Mouse (Mus musculus) CD4-positive, CD25-positive, alpha-beta regulatory T cell, adult 4 months (primary cell): ENCODE data around the gene Trpm4. TPM values are rescaled to one million over a fixed set of nuclear protein-coding genes. Genes with fewer than 3 reads are reported as not detected.
"Not testable (repeated sequence)": the region's sequence is repeated elsewhere in the genome, so short reads cannot be mapped to it uniquely, and the experiment has no call there.

Source experiments
- ATAC-seq: one replicate; pipeline ENCODE4 v1.8.0; 2017
- polyA plus RNA-seq, 2 experiments: library from polyadenylated mRNA; unstranded; fragments of 100-300 nt; shearing (Covaris generic); gene quantifications; one replicate each; pipeline ENCODE4 v1.2.1; 2017

Trpm4 gene
- polyA plus RNA-seq, result 10 to 100 TPM; 11.7 to 15.9 TPM

DNA sequence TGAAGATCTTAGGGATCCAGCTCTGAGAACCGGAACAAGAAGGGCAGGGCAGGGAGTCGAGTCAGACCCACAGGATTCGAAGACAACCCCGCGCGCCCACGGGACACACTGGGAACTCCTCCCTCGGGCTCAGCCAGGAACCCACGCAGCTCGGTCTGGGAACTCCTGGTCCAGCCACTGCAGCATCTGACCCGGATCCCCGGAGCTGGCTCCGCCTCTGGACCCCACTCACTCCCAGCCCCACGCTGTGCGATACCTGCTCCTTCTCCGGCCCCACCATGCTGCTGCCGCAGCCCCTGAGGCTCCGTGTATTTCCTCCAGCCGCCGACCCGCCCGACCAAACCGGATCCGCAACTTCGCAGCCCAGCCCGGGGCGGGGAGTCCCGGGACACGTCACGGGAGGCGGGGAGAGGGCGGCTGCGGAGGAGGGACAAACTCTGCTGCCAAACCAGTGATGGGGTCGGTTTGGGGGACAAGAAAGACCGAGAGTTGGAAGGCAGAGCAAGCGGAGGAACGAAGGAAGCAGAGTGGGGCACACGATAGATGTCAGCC, at the start of gene Trpm4:
TSS of gene Trpm4 (minus strand) at position 350 of the 552 bp plus-strand sequence.
- peak; percentile 93 for ATAC-seq

DNA sequence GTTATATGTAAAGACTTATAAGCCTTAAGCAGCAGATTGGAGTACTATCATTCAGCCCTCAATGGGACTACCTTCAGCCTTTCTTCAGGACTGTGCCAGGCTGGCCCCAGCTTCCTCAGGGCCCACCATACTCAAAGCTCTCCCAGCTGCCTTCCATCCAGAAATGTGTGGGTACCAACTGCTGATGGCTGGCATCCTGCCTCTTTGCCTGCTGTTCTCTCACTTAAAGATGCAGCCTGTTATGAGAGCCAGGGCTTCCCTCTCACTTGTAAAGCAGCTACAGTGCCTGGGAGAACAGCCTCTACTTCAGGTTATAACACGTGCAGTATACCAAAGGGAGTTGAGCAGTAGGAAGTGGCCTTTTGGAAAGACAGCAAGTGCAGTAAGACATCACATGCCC, 42.5 kb upstream of the Trpm4 start:
- no peak for ATAC-seq

DNA sequence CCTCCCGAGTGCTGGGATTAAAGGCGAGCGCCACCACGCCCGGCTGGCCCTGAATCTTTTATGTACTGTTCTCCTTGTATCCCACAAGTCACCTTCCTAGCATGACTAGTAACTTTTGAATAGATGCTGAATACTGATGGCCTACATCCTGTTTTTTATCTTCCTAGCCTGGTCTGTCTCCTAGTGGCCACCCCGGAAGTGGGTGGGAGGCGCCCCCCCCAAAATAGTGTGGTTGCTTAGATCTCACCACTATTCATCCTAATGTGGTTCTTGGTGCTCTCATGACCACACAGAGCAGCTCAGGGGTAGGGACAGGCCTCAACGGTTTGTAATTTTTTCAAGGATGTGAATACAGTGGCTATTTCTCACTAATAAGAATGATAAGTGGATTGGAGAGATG, 41.0 kb upstream of the Trpm4 start:
- peak; percentile 35 for ATAC-seq

DNA sequence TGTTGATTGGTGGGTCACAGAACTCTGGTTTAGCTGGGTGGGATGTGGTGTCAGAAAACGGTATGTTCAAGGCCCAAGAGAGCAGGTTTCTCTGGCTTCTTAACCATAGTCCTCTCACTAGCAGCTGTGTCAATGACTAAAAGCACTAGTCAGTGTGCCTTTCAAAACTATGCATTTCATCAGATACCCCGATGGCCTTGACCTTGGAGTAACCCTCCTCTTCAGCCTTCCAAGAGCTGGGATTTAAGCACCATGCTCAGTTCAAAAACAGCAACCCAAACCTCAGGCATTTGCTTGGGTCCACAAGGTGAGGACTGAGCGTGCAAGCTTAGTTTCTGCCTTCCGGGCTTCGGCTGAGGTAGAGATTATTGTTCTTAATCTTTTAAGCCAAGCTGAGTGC, 38.8 kb upstream of the Trpm4 start:
- no peak for ATAC-seq

DNA sequence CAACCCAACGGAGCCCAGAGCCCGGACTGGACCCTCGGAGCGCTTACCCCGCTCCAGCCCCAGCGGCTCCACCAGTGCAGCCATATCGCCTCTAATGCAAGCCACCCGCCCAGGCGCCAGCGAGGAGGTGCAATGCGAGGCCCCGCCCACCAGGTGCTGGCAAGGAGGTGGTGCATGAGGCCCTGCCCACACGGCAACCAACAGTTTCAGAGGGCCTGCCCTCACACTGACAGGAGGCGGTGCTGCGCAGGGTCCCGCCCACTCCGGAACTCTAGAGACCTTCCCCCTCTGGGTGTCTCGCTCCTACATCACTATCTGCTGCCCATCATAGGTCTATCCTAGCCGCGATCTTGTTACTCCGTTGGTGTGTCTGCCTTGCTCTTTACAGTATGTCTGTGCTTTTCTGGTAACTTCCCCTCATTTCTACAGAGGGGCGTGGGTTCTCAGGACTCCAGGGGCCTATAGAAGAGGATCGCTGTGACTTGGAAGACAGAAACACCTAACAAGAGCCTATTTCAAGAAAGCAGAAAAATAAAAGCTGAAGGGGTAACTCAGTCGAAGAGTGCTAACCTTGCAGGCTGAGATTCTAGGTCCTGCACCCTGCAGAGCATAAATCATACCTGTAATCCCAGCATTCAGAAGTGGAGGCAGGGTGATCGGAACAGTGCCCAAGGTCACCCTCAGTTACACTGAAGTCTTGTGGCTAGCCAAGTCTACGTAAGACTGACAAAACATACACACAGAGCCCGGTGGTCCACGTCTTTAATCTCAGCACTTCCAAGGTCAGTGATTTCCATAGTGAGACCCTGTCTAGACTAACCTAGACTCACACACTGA, 37.1 kb upstream of the Trpm4 start, which contains the start of gene Lin7b:
TSS of gene Lin7b (minus strand) at position 109 of the 837 bp plus-strand sequence.
- peak; percentile 62 for ATAC-seq

DNA sequence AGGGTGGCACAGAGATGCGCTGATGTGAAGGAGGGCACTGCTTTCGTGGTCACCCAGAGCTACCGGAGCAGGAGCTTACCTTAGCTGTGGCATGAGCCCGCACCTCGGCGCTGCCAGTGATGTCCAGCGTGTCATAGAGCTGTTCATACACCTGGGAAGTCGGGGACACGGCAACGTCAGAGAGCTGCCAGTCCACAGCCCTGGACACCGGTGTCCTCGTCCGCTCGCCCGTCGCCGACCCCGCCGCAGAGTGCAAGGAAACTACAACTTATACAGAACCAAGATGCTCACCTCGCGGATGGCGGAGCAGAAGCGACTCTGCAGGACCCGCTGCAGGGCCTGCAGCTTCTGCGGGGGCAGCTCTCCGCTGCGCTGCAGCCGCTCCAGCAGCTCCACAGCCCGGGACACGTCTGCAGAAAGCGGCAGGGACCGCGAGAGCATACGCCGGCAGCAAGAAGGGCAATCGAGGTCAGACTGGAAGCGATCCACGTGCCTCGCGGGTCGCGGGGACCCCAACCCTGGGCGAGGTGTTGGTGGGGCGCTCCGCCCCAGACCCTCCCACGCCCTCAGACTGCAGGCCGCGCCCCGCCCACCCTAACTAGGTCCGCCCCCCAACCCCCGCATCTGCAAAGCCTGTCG, 36.4 kb upstream of the Trpm4 start:
- no peak for ATAC-seq

DNA sequence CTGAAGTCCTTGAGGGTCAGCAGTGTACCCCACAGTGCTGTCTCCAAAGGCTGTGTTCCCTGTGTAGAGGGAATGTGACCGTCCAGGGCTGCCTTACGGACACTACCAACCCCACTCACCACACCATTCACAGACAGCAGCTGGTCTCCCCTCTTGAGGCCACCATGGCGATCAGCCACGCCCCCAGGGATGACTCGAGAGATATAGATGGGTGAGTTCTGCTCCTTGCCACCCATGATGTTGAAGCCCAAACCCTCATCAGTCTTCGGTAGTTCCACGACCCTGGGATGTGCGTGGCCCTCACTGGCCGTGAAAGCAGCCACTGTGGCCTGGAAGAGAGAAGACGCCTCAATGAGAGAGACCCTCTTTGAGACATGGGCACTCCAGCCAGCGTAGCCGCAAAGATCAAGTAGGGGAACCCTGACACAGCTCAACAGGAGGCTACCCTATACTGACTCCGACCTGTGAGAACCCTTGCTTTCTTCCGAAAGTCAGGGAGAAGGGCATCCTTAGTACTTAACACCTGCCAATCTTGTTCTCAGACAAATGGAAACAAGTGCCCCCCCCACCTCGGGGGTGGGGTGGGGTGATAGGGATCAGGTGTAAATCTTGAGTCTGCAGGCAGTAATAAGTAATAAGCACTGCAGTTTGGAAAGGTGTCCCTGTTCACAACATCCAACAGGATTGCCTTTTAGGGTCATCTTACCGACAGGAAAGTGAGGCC, 35.6 kb upstream of the Trpm4 start:
- no peak for ATAC-seq

DNA sequence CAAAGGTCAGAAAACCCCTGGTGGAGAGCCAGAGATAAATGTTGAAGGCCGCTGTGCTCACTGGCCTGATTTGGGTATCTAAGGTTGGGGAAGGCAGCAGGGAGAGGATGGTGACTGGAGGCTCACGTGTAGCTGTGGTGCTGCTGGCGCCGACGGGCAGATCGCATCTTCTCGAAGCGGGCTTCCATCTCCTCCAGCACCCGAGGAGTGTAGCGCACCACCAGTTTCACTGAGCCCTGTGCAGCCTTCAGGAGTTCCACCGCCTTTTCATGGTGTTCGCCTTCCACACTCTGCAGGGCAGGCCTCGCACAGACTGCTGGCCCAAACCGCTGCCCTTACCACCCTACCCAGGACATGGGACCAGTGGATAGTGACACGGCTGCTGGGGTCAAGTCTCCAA, 34.6 kb upstream of the Trpm4 start:
- ATAC-seq, result no peak

DNA sequence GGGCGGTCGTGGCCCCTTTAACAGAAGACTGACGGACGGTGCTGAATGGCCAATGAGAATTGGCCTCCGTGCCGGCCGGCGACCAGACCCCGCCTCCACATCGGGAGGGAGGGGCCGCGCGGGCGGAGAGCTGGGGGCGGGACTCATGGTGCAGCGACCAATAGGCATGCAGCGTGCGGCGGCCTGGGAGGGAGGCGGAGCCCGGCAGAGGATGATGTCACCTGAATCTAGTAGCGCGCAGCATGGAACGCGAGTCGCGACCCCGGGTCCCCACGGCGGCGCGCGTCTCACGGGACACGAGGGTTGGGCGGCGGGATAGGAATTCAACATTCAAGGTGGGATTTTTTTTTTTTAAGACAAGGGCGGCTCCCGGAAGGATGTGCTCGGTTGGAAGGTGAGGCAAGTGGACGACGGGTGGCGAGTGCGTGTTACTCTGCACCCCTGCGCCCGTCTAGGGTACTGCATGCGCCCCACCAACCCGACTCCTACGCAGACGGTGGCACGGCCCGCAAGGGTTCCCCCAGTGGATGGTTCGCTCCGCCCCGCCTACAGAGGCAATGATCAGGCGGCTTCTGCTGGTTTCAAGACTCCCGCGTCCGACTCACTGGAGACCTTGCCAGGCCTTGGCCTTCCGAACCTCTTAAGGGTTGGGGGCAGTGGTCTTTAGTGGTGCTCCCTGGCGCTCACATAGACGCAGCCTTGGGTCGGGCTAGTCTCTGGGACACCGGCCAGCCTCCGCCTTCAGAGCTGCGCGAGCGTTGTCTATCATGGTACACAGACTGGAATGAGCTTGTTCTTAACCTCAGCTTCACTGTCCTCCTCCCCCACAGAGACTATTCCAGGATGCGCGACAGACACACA, 33.7 kb upstream of the Trpm4 start:
- peak; percentile 86 for ATAC-seq

DNA sequence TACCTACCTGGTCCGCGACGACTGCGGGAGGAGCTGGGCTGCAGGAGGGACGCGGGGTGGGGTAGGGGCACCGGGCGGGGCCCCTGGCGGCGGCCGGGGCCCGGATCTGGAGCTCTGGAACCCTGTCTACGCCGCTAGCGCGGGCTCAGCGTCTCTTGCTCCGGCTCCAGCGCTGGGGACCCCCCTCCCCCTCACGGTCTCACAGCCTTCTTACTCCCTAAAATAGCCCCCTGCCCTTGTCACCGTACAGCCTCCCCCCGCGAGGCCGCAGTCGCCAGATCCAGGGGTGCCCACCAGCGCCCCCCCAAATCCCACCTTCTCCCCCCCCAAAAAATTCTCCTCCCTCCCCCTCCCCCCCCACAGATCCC, 33.1 kb upstream of the Trpm4 start, which contains the start of gene Ppfia3:
TSS of gene Ppfia3 (minus strand) at position 368 of the 368 bp plus-strand sequence.
- ATAC-seq, result no peak

DNA sequence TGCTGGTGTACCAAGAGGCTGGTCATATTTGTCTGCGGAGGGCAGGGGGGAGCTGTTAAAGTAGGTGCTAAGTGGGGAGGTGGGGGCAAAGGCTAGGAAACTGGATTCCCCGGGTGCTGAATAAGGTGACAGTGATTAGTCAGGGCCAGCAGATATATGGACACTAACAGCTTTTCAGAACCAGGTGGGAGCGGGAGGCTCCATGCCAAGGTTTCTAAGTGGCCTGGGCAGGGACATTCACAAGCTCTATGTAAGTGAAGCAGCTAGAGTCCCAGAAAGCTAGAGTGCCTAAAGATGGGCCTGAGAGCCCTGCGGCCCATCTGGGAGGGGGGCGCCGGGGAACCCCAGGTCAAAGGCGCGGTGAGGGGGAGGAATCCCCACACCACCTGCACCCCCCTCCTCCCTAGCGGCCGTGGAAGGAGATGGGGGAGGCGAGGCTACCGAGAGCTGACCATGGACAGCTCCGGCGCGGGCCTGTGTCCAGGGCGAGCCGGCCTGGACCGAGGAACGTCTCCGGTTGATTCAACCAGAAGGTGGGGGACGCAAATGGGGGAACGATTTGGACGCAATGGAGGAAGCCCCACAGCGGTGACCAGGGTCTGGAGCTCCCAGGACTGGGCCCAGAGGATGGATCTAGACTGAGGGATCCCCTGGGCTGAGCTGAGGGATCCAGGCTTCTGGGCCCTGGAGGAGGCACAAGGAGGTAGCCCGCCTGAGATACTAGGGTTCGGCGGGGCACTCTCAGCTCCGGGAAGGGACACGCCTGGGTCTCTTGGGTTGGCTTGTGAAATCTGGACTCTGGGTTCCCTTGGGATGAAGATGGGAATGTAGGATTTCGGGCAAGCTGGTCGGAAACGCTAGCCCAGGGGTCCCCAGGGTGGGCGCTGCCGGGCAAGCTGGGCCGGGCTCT, 32.4 kb upstream of the Trpm4 start:
- no peak for ATAC-seq

DNA sequence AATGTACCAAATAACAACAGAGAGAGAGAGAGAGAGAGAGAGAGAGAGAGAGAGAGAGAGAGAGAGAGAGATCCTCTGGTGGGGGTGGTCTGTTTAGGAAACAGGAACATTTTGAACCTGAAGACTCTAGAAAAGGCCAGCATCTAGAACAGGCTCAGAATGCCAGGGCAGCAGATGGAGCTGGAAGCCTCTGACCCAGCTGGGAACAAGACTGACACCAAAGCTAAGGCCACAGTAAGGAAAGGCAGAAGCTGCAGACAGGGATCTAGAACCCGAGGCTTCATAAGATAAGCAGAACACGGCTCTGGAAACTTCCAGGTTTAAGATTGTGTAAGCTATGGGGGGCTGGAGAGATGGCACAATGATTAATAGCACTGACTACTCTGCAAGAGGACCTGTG, 30.4 kb upstream of the Trpm4 start:
- no peak for ATAC-seq

DNA sequence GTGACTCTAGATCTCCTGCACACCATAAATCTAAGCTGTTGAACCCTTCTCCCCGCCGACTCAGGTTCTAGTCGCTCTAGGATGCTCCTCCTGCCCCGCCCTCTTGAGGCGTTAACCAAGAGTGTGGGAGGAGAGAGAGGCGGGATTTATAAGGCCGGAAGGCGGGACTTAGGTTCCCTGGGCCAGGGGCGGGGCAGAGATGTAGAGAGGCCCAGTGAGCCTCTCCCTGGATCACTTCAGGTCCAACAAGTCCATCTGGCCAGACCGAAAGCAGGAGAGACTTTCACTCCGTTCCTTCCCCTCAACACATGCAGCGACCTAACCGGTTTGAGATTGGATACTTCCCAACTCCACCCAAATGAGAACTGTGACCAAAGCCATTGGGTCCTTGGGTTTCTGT, 29.2 kb upstream of the Trpm4 start:
- ATAC-seq, result no peak

DNA sequence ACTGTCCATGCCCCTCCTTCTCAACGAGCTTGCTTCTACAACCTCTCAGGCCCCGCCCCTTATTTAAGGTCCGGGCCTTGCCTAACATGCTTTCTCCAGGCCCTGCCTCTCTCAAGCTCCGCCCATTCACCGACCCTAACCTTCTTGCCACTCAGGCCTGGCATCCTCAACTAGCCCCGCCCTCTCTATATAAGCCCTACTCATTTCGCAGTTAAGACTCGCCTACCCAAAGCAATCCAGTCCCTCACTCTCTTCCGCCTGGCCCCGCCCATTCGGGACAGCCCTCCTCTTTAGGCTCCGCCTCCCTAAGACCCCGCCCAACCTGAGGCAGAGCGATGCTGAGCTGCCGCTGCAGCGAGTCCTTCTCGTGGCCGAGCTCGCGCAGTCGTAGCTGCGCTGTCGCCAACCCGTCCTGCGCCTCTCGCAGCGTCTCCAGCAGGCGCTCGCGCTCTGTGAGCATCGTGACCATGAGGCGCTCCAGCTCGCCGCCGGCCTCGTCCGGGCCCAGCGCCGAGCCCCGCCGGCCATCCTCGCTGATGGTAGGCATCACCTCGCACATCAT, 27.7 kb upstream of the Trpm4 start:
- peak; percentile 90 for ATAC-seq

DNA sequence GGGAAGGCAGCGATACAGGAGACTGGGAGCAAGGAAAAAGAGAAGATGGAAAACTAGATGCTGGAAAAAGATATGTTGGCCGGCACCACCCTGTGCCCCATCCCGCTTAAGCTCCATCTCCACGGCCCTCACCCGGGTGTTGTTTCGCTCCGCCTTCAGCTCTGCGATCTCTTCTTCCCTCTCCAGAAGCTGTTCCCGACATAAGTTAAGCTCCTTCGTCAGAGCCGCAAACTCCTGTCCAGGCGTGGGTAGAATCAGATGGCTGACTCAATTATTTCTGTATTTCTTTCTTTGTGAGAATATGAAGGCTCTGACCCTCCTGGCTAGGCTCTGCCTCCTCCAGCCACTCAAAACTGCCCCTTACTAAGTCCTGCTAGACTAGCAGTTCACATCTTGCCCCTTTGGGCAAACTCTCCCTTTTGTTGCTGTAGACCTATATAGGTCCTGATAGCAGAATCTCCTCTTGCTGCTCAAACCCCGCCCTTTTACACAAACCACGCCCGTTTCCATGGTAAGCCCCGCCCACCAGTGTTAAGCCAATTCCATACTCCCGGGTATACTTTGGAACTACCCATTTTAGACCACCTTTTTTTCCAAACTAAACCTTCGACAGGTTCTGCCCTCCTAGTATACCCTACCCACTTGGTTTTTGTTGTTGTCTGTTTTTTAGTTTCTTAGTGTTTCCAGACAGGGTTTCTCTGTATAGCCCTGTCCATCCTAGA, 27.0 kb upstream of the Trpm4 start:
- ATAC-seq, result no peak

DNA sequence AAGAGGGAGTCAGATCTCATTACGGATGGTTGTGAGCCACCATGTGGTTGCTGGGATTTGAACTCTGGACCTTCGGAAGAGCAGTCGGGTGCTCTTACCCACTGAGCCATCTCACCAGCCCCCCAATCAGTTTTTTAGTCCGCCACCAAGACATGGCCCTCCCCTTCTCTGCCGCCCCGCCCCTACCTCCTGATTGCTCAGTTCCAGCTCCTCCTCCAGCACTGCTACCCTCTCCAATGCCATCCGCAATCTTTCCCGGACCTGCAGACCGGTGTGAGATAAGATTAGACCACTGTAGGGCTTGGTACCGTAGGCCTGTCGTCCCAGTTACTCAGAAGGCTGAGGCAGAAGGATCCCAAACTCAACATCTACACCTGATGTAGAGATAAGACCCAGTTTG, 25.5 kb upstream of the Trpm4 start:
- ATAC-seq, result not testable (repeated sequence)

DNA sequence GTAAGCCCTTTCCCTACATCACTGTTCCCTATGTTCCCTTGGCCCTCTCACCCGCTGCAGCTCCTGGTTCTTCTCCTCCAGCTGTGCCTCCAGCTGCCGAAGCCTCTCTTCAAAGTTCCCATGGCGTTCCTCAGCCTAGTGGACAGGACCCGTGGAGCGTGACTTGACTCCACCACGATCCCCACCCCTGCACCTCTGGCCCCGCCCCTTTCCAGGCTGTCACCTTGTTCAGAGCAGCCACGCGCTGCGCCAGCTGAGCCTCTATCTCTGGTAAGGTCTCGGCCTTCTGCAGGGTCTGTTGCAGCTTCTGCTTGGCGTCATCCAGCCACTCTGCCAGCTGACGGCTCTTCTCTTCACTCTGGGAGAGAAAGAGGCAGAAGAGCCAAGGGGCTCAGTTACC, 22.5 kb upstream of the Trpm4 start:
- ATAC-seq, result no peak

DNA sequence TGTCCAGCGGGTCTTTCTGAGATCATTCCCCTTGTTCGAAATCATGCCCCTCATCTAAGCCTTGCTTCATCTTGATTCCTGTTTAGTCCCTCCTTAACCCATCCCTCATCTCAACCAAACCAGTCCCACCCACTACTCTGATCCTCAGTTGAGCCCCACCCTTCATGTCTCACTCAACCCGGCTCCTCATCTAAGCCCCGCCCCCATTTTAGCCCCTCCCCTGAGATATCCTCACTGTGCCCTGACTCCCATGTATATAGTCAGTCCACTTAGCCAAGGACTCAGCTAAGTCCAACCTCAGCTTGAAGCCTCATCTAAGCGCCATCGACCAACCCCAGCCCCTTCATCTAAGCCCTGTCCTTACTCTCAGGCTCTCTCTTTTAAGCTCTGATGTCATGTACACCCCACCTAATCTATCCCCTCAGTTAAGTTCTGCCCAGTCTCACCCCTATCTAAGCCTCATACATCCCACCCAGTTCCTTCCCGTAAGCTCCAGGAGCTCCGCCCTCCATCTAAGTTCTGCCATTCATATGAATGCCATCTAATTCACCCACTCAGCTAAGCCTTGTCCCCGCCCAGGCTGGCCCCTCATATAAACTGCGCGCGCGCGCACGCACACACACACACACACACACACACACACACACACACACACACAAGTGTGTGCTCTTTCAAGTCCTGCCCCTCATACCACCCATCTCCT, 21.9 kb upstream of the Trpm4 start:
- no peak for ATAC-seq

DNA sequence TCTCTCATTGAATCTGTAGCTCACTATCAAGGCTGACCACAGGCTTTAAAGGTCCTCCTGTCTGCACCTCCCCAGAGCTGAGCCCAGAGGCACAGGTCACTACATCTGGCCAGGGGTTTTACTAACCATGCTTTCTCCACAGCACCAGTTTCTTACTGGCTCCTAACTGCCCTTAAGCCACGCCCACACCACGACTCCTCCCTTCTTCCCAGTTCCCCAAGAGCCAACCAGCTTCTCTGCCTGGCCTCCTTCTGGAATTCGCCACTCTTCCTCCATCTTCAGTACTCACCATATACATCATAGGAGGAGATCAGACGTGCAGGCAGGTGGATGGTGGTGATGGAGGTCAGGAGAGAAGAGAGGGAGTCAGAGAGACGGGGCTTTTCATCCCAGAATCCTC, 19.5 kb upstream of the Trpm4 start:
- no peak for ATAC-seq
